Mouse (Mus musculus) cerebellum, adult 2 months (tissue): ENCODE measurements at regions not wholly inside any gene's neighbourhood (a gene's known extent, or its start where the extent isn't known, plus 50 kb on each side); places are given as distances from the start of the nearest gene placed in this dataset.

ENCODE experiments used
- CTCF ChIP-seq: fragments of 200-500 bp; IDR thresholded peaks from 2 replicates; pipeline ENCODE4 v1.5.1; 2011; ENCODE audit warnings: low read depth, mild to moderate bottlenecking, control low read depth, low read length, moderate library complexity, borderline replicate concordance; ENCODE audit not compliant: insufficient read depth
- POLR2A ChIP-seq: fragments of 200-500 bp; IDR thresholded peaks from 2 replicates; pipeline ENCODE4 v1.6.1; 2011; ENCODE audit warnings: low read length, control low read depth, borderline replicate concordance; ENCODE audit not compliant: insufficient read depth

DNA sequence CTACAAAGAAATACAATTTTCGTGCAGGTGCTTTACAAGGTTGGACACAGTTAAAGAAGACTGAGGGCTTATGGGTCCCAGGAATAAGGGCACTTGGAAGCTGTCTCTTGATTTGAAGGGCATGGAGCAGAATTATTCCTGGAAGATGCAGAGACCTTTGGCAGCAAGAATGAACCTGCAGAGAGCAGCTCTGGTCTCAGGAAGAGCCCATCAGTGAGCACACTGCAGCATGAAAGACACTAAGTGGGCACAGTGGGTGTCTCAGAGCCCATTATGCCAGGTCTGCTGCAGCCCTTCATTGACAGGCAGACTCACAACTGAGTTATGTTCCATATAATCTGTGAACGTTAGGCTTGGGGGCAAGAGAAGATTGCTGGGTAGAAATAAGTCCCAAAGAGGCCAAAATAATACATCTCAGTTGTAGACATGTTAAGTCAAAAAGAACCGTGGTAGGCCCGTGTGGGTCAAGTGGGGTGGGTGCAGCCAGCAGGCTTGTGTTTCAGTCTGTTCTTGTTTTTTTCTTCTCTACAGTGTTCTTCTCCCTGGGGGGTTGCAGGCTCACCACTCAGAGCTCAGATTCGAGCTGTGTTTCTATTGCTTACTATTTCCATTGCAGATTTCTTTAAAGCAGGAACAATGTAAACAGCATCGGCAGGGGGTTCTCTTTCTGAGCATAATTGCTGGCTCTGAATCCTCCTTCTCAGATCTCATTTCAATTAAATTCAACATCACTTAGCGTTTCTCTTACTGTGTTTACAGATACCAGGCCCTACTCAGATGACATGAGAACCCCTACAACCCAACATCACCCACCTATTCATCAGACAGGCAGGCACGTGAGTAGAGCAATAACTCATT, 347.1 kb downstream of the Med10 start:
- TF ChIP-seq CTCF = no peak
- no peak for TF ChIP-seq POLR2A
